Mouse (Mus musculus): ENCODE results near the gene Ndufb8. TPM values are rescaled to one million over a fixed set of nuclear protein-coding genes. Genes with fewer than 3 reads are reported as not detected.

Gene Ndufb8
- polyA plus RNA-seq, 1 experiment from 2014 or later = 765 TPM

- no peak for ATAC-seq (ENCODE audit: low FRiP score)
- no peaks in the 10 kb centered on the region for H3K9me3 ChIP-seq (ENCODE audit: control insufficient read depth, low read length)
- no peak overlapping the region for H3K4me2 ChIP-seq (replicated peaks)
- H3K36me3 ChIP-seq (replicated peaks; ENCODE audit: control insufficient read depth, insufficient read depth) = no peaks in the 10 kb centered on the region
- no peak overlapping the region for H3K4me3 ChIP-seq (replicated peaks; ENCODE audit: low read length)
- H3K27me3 ChIP-seq (ENCODE audit: control insufficient read depth, insufficient read depth, low read length) = peaks cover 91% of the 10 kb centered on the region
- no peak overlapping the region for H3K9ac ChIP-seq
- H3K27ac ChIP-seq = no peak overlapping the region
- no peaks in the 10 kb centered on the region for H3K4me1 ChIP-seq (replicated peaks; ENCODE audit: control insufficient read depth, insufficient read depth, low read length)
- DNase-seq (ENCODE audit: low spot score) = no peak
- WGBS = 45% methylated on average over 5 of the region's 5 CpGs
These were observed 55.0 kb downstream of the Ndufb8 start for GRCm38 (mm10) chr19:44500240-44500639.

- 69% methylated on average over 6 of the region's 6 CpGs for WGBS
- DNase-seq (ENCODE audit: low spot score) = no peak
These were observed 56.3 kb downstream of the Ndufb8 start for GRCm38 (mm10) chr19:44498936-44499335.

More at GRCm38 (mm10) chr19:44498936-44499335, 56.3 kb downstream of the Ndufb8 start:
- H3K4me3 ChIP-seq (replicated peaks; ENCODE audit: low read length) = no peak overlapping the region
- H3K4me2 ChIP-seq (replicated peaks) = no peak overlapping the region
- H3K27ac ChIP-seq = no peak overlapping the region
- H3K4me1 ChIP-seq (replicated peaks; ENCODE audit: control insufficient read depth, insufficient read depth, low read length) = no peaks in the 10 kb centered on the region
- H3K27me3 ChIP-seq (ENCODE audit: control insufficient read depth, insufficient read depth, low read length) = peaks cover 91% of the 10 kb centered on the region
- H3K9ac ChIP-seq = no peak overlapping the region
- ATAC-seq (ENCODE audit: low FRiP score) = no peak
- no peaks in the 10 kb centered on the region for H3K36me3 ChIP-seq (replicated peaks; ENCODE audit: control insufficient read depth, insufficient read depth)
- H3K9me3 ChIP-seq (ENCODE audit: control insufficient read depth, low read length) = no peaks in the 10 kb centered on the region

Other genes starting within 250 kb of the Ndufb8 start
- gene Scd4, start 222.3 kb downstream of the Ndufb8 start, polyA plus RNA-seq (2014; fragmentation: Nextera tagmentation; extraction: Ambion mirVana) = 0.25 and 0.30 TPM in 2 replicates
- gene Scd1, start 147.6 kb downstream of the Ndufb8 start, polyA plus RNA-seq (2014; fragmentation: Nextera tagmentation; extraction: Ambion mirVana) = 8.4 and 10.6 TPM in 2 replicates
- gene Wnt8b, start 62.0 kb downstream of the Ndufb8 start, polyA plus RNA-seq (2014; fragmentation: Nextera tagmentation; extraction: Ambion mirVana) = 0.12 TPM in 1 of 2 replicates, not detected in the other
- gene Sec31b, start 9.6 kb downstream of the Ndufb8 start, polyA plus RNA-seq (2014; fragmentation: Nextera tagmentation; extraction: Ambion mirVana) = 0.21 and 0.25 TPM in 2 replicates
- gene Gm20538, start 2.6 kb downstream of the Ndufb8 start, polyA plus RNA-seq (2014; fragmentation: Nextera tagmentation; extraction: Ambion mirVana) = not detected in 2 replicates
- gene Hif1an, start 7.4 kb upstream of the Ndufb8 start, polyA plus RNA-seq (2014; fragmentation: Nextera tagmentation; extraction: Ambion mirVana) = 19.3 and 20.6 TPM in 2 replicates
- 18.7 and 22.1 TPM in 2 replicates for gene Pax2, start 200.6 kb upstream of the Ndufb8 start, polyA plus RNA-seq (2014; fragmentation: Nextera tagmentation; extraction: Ambion mirVana)